Mouse (Mus musculus) MEL (cell line): ENCODE data around the gene Alkbh7. TPM values are rescaled to one million over a fixed set of nuclear protein-coding genes. Genes with fewer than 3 reads are reported as not detected.

Source experiments
- DNase-seq: peaks from one replicate; pipeline ENCODE4 v3.0.0; 2011; ENCODE audit warnings: low read depth, low spot score
- H3K27ac ChIP-seq: 2 replicates; pipeline ENCODE4 v1.5.1; 2012; ENCODE audit warnings: low read depth, mild to moderate bottlenecking, control low read depth, low read length, moderate library complexity; ENCODE audit not compliant: control insufficient read depth
- H3K27me3 ChIP-seq, 2 experiments: fragments of 150-350 bp in 1 of 2; sonication (generic) in 1 of 2; 2 replicates each; pipeline ENCODE4 v1.6.1; 2012; ENCODE audit warnings: low read length in 2 of 2, mild to moderate bottlenecking in 2 of 2, improper control_type of control experiment in 1 of 2, moderate library complexity in 1 of 2; ENCODE audit not compliant: insufficient read depth in 2 of 2, control insufficient read depth in 1 of 2
- H3K36me3 ChIP-seq, 2 experiments: 2 replicates each; pipeline ENCODE4 v1.6.1; 2012 to 2014; ENCODE audit warnings: low read length in 2 of 2, improper control_type of control experiment in 1 of 2, inconsistent platforms in 1 of 2, mild to moderate bottlenecking in 1 of 2; ENCODE audit not compliant: insufficient read depth in 2 of 2, control insufficient read depth in 1 of 2
- H3K4me1 ChIP-seq, 2 experiments: fragments of 150-350 bp in 1 of 2; sonication (generic) in 1 of 2; 2 replicates each; pipeline ENCODE4 v1.6.1; 2012; ENCODE audit warnings: low read length in 2 of 2, improper control_type of control experiment in 1 of 2, mild to moderate bottlenecking in 1 of 2; ENCODE audit not compliant: insufficient read depth in 2 of 2, control insufficient read depth in 1 of 2
- H3K4me3 ChIP-seq, 2 experiments: fragments of 150-350 bp in 1 of 2; sonication (generic) in 1 of 2; 2 replicates each; pipeline ENCODE4 v1.5.1; 2012; ENCODE audit warnings: low read depth in 2 of 2, low read length in 2 of 2, mild to moderate bottlenecking in 2 of 2, moderate library complexity in 2 of 2, control low read depth in 1 of 2, improper control_type of control experiment in 1 of 2; ENCODE audit not compliant: control insufficient read depth in 1 of 2, insufficient read depth in 1 of 2
- H3K79me2 ChIP-seq: 2 replicates; pipeline ENCODE4 v1.6.1; 2012; ENCODE audit warnings: mild to moderate bottlenecking, low read length, moderate library complexity; ENCODE audit not compliant: control insufficient read depth, poor library complexity, insufficient read depth
- H3K9ac ChIP-seq: 2 replicates; pipeline ENCODE4 v1.6.1; 2012; ENCODE audit warnings: low read depth, mild to moderate bottlenecking, control low read depth, low read length, moderate library complexity; ENCODE audit not compliant: control insufficient read depth, poor library complexity, severe bottlenecking
- H3K9me3 ChIP-seq: fragments of 150-350 bp; sonication (generic); replicated peaks from 2 replicates; pipeline ENCODE4 v1.6.1; 2012; ENCODE audit warnings: mild to moderate bottlenecking, low read length, improper control_type of control experiment, moderate library complexity; ENCODE audit not compliant: insufficient read depth
- CHD1 ChIP-seq: IDR thresholded peaks from 2 replicates; pipeline ENCODE4 v1.6.1; 2012; ENCODE audit warnings: low read depth, mild to moderate bottlenecking, inconsistent platforms, low read length, improper control_type of control experiment
- ELF1 ChIP-seq: IDR thresholded peaks from 2 replicates; pipeline ENCODE4 v1.6.1; 2014; ENCODE audit warnings: low read depth, mild to moderate bottlenecking, inconsistent platforms, low read length, improper control_type of control experiment, moderate library complexity
- ETS1 ChIP-seq: IDR thresholded peaks from 2 replicates; pipeline ENCODE4 v1.6.1; 2012; ENCODE audit warnings: low read depth, mild to moderate bottlenecking, inconsistent platforms, low read length, improper control_type of control experiment, moderate library complexity
- MEF2A ChIP-seq: IDR thresholded peaks from 2 replicates; pipeline ENCODE4 v1.6.1; 2014; ENCODE audit warnings: low read depth, mild to moderate bottlenecking, inconsistent platforms, low read length, improper control_type of control experiment; ENCODE audit not compliant: poor library complexity, insufficient replicate concordance, severe bottlenecking; ENCODE audit errors: extremely low read depth
- MXI1 ChIP-seq: IDR thresholded peaks from 2 replicates; pipeline ENCODE4 v1.6.1; 2011; ENCODE audit warnings: mild to moderate bottlenecking, low read depth, low read length, improper control_type of control experiment
- MYB ChIP-seq: IDR thresholded peaks from 2 replicates; pipeline ENCODE4 v1.6.1; 2011; ENCODE audit warnings: mild to moderate bottlenecking, low read depth, low read length, improper control_type of control experiment
- NRF1 ChIP-seq: IDR thresholded peaks from 2 replicates; pipeline ENCODE4 v1.6.1; 2014; ENCODE audit warnings: low read depth, mild to moderate bottlenecking, inconsistent platforms, low read length, improper control_type of control experiment, moderate library complexity; ENCODE audit not compliant: poor library complexity, insufficient read depth, severe bottlenecking
- POLR2A ChIP-seq, 2 experiments: IDR thresholded peaks; 2 replicates each; pipeline ENCODE4 v1.6.1; 2011 to 2012; ENCODE audit warnings: low read length in 2 of 2, mild to moderate bottlenecking in 2 of 2, control low read depth in 1 of 2, improper control_type of control experiment in 1 of 2, low read depth in 1 of 2, moderate library complexity in 1 of 2; ENCODE audit not compliant: control insufficient read depth in 1 of 2, insufficient read depth in 1 of 2, poor library complexity in 1 of 2
- POLR2AphosphoS2 ChIP-seq: IDR thresholded peaks from 2 replicates; pipeline ENCODE4 v1.6.1; 2011; ENCODE audit warnings: low read length, improper control_type of control experiment
- POLR2AphosphoS5 ChIP-seq: IDR thresholded peaks from 2 replicates; pipeline ENCODE4 v1.6.1; 2012; ENCODE audit warnings: low read depth, borderline replicate concordance, mild to moderate bottlenecking, inconsistent platforms, low read length, moderate library complexity, mixed read lengths
- SIN3A ChIP-seq: IDR thresholded peaks from 2 replicates; pipeline ENCODE4 v1.6.1; 2012; ENCODE audit warnings: low read length, improper control_type of control experiment, inconsistent platforms
- TAL1 ChIP-seq: IDR thresholded peaks from 2 replicates; pipeline ENCODE4 v1.6.1; 2012; ENCODE audit warnings: mild to moderate bottlenecking, inconsistent platforms, low read length, moderate library complexity, mixed read lengths
- USF1 ChIP-seq: IDR thresholded peaks from 2 replicates; pipeline ENCODE4 v1.6.1; 2014; ENCODE audit warnings: low read depth, mild to moderate bottlenecking, inconsistent platforms, low read length, improper control_type of control experiment, moderate library complexity
- USF2 ChIP-seq, 2 experiments: IDR thresholded peaks; 2 replicates each; pipeline ENCODE4 v1.6.1; 2011 to 2012; ENCODE audit warnings: improper control_type of control experiment in 2 of 2, low read length in 2 of 2, borderline replicate concordance in 1 of 2, inconsistent platforms in 1 of 2, low read depth in 1 of 2, mild to moderate bottlenecking in 1 of 2; ENCODE audit not compliant: insufficient read depth in 1 of 2
- ZKSCAN1 ChIP-seq: IDR thresholded peaks from 2 replicates; pipeline ENCODE4 v1.6.1; 2012; ENCODE audit warnings: low read depth, mild to moderate bottlenecking, inconsistent platforms, low read length, improper control_type of control experiment, moderate library complexity
- polyA plus RNA-seq, 2 experiments: library from polyadenylated mRNA; stranded (reverse) in 1 of 2; unstranded in 1 of 2; fragments of >175 nt in 1 of 2; fragments of >200 nt in 1 of 2; gene quantifications; 2 replicates each; pipeline versions ENCODE4 v1.2.1 to v1.2.4; 2012; ENCODE audit warnings: low replicate concordance in 2 of 2, low read depth in 1 of 2; ENCODE audit not compliant: insufficient read length in 2 of 2, insufficient read depth in 1 of 2, missing spikeins in 1 of 2
- total RNA-seq: library from RNA; depleted of rRNA; stranded (reverse); fragments of 300-350 nt; gene quantifications from 2 replicates; pipeline ENCODE4 v1.2.3, GENCODE M21; 2012

The Alkbh7 gene
- total and polyA plus RNA-seq, 3 experiments = 18.9 to 26.4 TPM; not detected in 1

- Histone ChIP-seq H3K9ac (peak overlapping the region; percentile 30), H3K27ac (peak overlapping the region; percentile 2; the same call in 1 of the 2 replicates), H3K27me3 (no peaks in the 10 kb centered on the region), H3K9me3 (no peaks in the 10 kb centered on the region), H3K79me2 (peaks cover 5% of the 10 kb centered on the region), H3K4me1 (peaks cover 0 to 11% of the 10 kb centered on the region in 2 experiments; a peak in 2 of 4 replicates)
- no peak for DNase-seq
- TF ChIP-seq ETS1 = no peak
- no peak for TF ChIP-seq USF2 (IDR thresholded peaks at IDR 0.05; ENCODE audit: borderline replicate concordance in 1 of 2, insufficient read depth in 1 of 2, low read depth in 1 of 2, low read length in 2 of 2)
- TF ChIP-seq SIN3A = no peak
- no peak for TF ChIP-seq POLR2A (IDR thresholded peaks at IDR 0.05; ENCODE audit: control insufficient read depth in 1 of 2, insufficient read depth in 1 of 2, low read depth in 1 of 2, low read length in 2 of 2, poor library complexity in 1 of 2)
- TF ChIP-seq MXI1 = no peak
- no peak for TF ChIP-seq ZKSCAN1
- no peak for TF ChIP-seq POLR2AphosphoS2
- TF ChIP-seq USF1 = no peak
- TF ChIP-seq, all 39 proteins: peak for 0
- Histone ChIP-seq H3K36me3 (peaks cover 2 to 3% of the 10 kb centered on the region in 2 experiments; a peak in 3 of 4 replicates), H3K4me3 (no peak overlapping the region)
Observed at GRCm38 (mm10) chr17:56996506-56996905, 633 bp upstream of the Alkbh7 start.

- peaks cover 2 to 12% of the 10 kb centered on the region in 2 experiments; a peak in 3 of 4 replicates for H3K36me3 ChIP-seq
- H3K27me3 ChIP-seq = no peaks in the 10 kb centered on the region
- peaks cover 3 to 24% of the 10 kb centered on the region in 2 experiments; a peak in 3 of 4 replicates for H3K4me1 ChIP-seq
- H3K79me2 ChIP-seq = no peaks in the 10 kb centered on the region
- TF ChIP-seq POLR2AphosphoS2 (no peak), CHD1 (no peak), POLR2AphosphoS5 (no peak), TAL1 (no peak), ELF1 (no peak), SIN3A (no peak), MEF2A (no peak)
- no peak overlapping the region for H3K27ac ChIP-seq
- DNase-seq = no peak
- H3K4me3 ChIP-seq = no peak overlapping the region
- H3K9me3 ChIP-seq = no peaks in the 10 kb centered on the region
- no peak overlapping the region for H3K9ac ChIP-seq
Observed at GRCm38 (mm10) chr17:56999414-56999813, 2.3 kb downstream of the Alkbh7 start.

GRCm38 (mm10) chr17:56999968-57000609, 3.0 kb downstream of the Alkbh7 start, which contains the start of gene Pspn:
Pspn (minus strand) TSS chr17:57000018.
- no peak within 1 kb of the TSS for H3K9ac ChIP-seq
- H3K4me3 ChIP-seq = no peak within 1 kb of the TSS
- peaks cover 3 to 28% of the 10 kb centered on the region in 2 experiments; a peak in 3 of 4 replicates for H3K4me1 ChIP-seq

More at GRCm38 (mm10) chr17:56999968-57000609, 3.0 kb downstream of the Alkbh7 start, which contains the start of gene Pspn:
- TF ChIP-seq USF2 (IDR thresholded peaks at IDR 0.05; ENCODE audit: borderline replicate concordance in 1 of 2, insufficient read depth in 1 of 2, low read depth in 1 of 2, low read length in 2 of 2) (no peak), MYB (no peak), TAL1 (no peak), NRF1 (no peak), ETS1 (no peak)
- H3K27ac ChIP-seq = no peak within 1 kb of the TSS
- H3K9me3 ChIP-seq = no peaks in the 10 kb centered on the region
- no peaks in the 10 kb centered on the region for H3K27me3 ChIP-seq
- no peaks in the 10 kb centered on the region for H3K79me2 ChIP-seq
- H3K36me3 ChIP-seq = peaks cover 2 to 15% of the 10 kb centered on the region in 2 experiments; a peak in 3 of 4 replicates
- no peak for DNase-seq
